Mouse (Mus musculus): ENCODE results near the gene Smad6. TPM values are rescaled to one million over a fixed set of nuclear protein-coding genes. Genes with fewer than 3 reads are reported as not detected.

Gene Smad6
- 4.9 TPM for polyA plus RNA-seq (2015; fragmentation: Illumina TruSeq; extraction: RNeasy Lipid Tissue Mini Kit (QIAGEN cat#74804); ENCODE audit: insufficient read depth, low read depth, low replicate concordance)

DNA sequence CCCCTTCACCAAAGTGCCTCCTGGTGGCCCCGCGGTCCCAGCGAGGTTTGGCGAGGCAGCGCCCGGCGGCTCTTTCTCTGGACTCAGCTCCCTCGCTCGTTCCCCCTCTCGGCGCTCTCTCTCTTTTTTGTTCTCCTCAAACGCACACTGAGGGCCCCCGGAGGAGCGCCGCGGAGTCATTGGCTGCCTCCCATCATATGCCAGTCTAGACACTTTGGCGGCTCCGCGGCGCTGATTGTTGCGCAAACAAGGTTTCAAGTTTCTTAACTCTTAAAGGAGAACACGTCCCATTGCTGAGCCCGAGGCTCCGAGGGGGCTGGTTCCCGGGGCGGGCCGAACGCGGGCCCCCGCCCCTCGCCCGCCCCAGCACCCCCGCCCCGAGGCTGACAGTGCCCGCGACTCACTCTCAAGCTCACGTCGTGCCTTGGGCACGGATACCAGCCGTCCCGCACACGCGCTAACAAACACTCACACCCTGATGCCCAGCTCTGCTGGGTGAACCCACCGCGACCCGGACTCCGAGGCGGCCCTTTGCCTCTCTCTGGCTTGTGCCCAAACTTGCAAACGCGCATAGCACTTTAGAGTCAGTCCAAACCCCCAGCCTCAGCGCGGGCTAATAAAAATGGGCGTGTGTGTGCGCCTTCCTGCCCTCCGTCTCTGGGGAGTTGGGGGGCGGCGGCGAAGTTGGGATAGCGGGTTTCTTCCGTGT is at the start of gene Smad6:
TSS of gene Smad6 (minus strand) at position 207 of the 709 bp plus-strand sequence.

Other genes starting within 250 kb of the Smad6 start
- not detected for gene Lctl, start 95.1 kb upstream of the Smad6 start, polyA plus RNA-seq (2015; fragmentation: Illumina TruSeq; extraction: RNeasy Lipid Tissue Mini Kit (QIAGEN cat#74804); ENCODE audit: insufficient read depth, low read depth, low replicate concordance)
- not detected for gene Zwilch, start 151.0 kb upstream of the Smad6 start, polyA plus RNA-seq (2015; fragmentation: Illumina TruSeq; extraction: RNeasy Lipid Tissue Mini Kit (QIAGEN cat#74804); ENCODE audit: insufficient read depth, low read depth, low replicate concordance)
- gene Rpl4, start 151.3 kb upstream of the Smad6 start, polyA plus RNA-seq (2015; fragmentation: Illumina TruSeq; extraction: RNeasy Lipid Tissue Mini Kit (QIAGEN cat#74804); ENCODE audit: insufficient read depth, low read depth, low replicate concordance) = 399 TPM
- 10.0 TPM for gene Snapc5, start 157.2 kb upstream of the Smad6 start, polyA plus RNA-seq (2015; fragmentation: Illumina TruSeq; extraction: RNeasy Lipid Tissue Mini Kit (QIAGEN cat#74804); ENCODE audit: insufficient read depth, low read depth, low replicate concordance)
- gene Uchl4, start 213.1 kb upstream of the Smad6 start, polyA plus RNA-seq (2015; fragmentation: Illumina TruSeq; extraction: RNeasy Lipid Tissue Mini Kit (QIAGEN cat#74804); ENCODE audit: insufficient read depth, low read depth, low replicate concordance) = not detected
- gene Map2k1, start 231.6 kb upstream of the Smad6 start, polyA plus RNA-seq (2015; fragmentation: Illumina TruSeq; extraction: RNeasy Lipid Tissue Mini Kit (QIAGEN cat#74804); ENCODE audit: insufficient read depth, low read depth, low replicate concordance) = 10.1 TPM

All from pancreas, adult 10 weeks (tissue).